Mouse (Mus musculus): ENCODE measurements around the gene Mab21l1.

Gene Mab21l1

DNA sequence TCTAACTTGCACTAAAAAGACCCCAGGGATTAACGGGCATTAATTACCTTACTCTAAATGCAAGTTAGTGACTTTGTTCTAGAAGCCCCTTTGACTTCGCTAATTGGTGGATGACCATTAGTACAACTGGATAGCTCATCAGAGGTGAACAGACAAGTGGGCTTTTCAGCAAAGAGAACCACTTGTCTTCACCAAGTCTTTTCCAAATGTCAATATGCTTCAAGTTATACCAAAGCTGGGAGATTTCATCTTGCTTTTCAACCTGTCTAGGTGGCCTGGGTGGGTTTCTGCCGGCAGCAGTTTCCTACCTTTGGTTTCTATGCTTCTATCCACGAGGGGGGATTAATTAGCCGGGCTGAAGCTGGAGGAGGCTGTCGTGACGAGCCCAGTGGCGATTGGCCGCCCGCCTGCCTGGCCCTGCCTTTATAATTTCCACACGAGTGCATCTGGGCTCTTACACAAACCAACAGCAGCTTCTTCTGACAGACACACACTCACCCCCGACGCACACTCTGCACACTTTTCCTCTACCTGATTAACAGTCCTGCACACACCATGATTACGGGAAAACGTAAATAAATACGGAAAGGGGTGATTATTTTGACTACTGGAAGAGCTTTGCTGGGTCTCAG is at the start of gene Mab21l1:
TSS of gene Mab21l1 (plus strand) at position 455 of the 632 bp plus-strand sequence.
- DNase-seq (ENCODE audit: low spot score in 2 of 2), result no peak

- DNase-seq (ENCODE audit: low spot score in 2 of 2), result no peak
Observed at GRCm38 (mm10) chr3:55733665-55734064, 48.6 kb upstream of the Mab21l1 start.

GRCm38 (mm10) chr3:55741428-55741827 is 40.9 kb upstream of the Mab21l1 start:
- DNase-seq (ENCODE audit: low spot score in 2 of 2), result no peak

DNA sequence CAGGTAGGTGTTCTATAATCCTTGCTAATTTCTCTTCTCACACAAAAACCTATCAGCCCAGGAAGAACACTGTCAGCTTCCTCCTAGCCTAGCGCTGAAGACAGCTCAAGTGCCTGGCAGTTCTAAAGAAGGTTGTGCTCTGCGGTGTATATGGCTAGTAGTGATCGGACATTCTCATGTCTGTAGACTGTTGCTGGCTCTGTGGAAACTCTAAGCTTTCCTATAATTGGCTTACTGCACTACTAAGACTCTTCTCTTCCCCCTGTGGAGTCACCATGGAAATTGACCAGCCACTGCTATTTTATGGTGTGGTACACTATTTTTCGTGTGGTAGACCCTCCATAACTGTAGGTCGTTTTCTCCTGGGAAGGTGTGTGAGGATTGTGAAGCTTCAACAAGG is 40.1 kb upstream of the Mab21l1 start:
- DNase-seq (ENCODE audit: low spot score in 2 of 2), result no peak

GRCm38 (mm10) chr3:55742654-55743053 is 39.7 kb upstream of the Mab21l1 start:
- DNase-seq (ENCODE audit: low spot score in 2 of 2), result no peak

GRCm38 (mm10) chr3:55743885-55744284 is 38.4 kb upstream of the Mab21l1 start:
- no peak for DNase-seq (ENCODE audit: low spot score in 2 of 2)

GRCm38 (mm10) chr3:55750445-55751065 is 31.8 kb upstream of the Mab21l1 start:
- DNase-seq (ENCODE audit: low spot score in 2 of 2), result no peak

- DNase-seq (ENCODE audit: low spot score in 2 of 2), result no peak
Observed at GRCm38 (mm10) chr3:55751363-55751762, 30.9 kb upstream of the Mab21l1 start.

DNA sequence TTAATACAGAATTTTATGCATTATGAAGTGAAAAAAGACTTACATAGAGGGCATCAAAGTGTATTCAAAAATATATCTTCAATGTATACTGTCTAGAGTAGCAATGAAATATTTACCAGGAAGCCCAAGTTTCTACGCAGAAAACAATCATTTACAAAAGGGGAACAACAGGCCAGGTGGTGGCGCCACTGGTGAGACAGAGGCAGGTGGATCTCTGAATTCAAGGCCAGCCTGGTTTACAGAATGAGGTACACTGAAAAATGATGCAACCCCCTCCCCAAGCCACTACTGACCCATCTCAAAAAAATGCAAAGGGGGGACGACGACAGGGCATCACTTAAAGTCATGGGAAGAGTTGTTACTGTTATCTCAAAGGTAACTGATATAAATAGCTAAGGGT is 29.8 kb upstream of the Mab21l1 start:
- DNase-seq (ENCODE audit: low spot score in 2 of 2), result no peak

DNA sequence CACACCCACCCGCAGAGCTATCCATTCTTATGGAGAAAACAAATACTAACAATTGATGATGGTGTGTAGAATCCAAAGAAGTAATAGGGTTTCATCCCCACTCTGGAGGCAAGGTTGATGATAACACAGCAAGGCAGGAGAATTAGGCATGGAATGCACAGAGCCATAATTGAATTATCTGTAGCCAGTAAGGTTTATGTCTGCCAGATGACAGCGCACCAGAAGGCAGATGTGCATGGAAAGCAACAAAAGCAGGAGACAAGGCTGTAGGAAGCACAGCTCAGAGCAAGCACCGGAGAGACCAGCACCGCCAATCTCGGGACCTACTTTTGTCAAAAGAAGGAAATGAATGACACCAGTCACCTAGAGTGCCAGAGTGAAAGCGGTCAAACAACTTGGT is 28.4 kb upstream of the Mab21l1 start:
- no peak for DNase-seq (ENCODE audit: low spot score in 2 of 2)

DNA sequence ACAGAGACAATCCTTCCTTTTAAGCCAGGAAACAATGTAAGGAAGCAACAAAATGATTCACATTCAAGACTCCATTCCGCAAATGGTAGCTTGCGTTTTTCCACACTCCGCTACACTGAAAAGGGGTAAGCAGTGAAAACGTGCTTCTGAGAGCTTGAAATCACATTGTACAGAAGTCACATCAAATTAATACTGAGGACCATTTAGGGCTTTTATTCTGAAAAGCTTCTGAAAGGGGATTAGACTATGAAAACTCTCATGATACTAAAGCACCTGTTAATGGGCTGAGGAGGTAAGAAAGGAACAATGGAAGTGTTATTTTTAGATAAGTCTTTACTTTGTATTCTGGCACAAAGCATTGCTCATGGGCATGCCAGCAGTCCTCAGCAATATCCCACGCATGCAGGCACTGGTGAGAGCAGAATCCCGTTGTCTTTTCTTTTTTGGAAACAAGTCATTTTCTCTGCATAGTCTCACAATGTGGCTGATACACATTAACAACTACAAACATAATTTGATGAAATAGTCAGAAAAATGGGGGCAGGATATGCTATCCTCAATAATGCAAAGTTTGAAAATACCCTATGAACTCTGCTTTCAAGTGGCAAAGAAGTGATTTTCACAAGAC is 27.2 kb upstream of the Mab21l1 start:
- no peak for DNase-seq (ENCODE audit: low spot score in 2 of 2)

DNA sequence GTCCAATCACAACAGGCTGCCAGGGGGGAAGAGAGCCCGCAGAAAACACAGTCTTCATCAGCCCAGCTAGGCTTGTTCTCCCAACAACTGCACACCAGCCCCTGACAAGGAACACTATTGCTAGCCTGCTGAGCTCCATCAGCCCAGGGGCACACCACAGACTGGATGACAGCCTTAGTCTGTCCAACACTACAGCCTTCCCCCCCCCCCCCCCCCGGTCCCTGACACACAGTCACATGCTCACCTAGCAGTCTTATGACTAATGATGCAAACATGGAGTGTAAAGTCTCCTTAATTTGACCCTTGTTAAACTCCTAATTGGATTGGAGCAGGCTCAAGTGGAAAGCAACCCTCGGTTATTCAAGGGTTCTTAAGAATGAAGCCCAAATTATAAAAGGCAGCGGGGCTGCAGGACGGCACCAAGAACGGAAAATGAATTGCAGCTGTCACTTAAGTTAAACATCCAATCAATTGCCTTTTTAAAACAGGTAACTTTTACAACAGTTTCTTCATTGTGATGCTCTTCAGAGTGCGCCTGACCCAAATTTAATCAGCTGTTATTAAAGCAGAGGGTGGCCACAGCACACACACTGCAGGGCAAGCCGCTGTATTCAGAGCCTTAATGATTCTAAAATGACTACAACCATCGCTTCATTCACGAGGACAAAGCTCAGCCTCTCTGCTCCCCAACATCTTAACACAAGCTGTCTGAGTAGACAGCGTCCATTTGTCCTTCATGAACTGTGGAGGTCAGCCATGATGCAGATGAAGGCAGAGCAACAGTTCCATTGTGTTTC is 26.3 kb upstream of the Mab21l1 start:
- DNase-seq (ENCODE audit: low spot score in 2 of 2), result no peak

- no peak for DNase-seq (ENCODE audit: low spot score in 2 of 2)
Observed at GRCm38 (mm10) chr3:55756602-55757190, 25.6 kb upstream of the Mab21l1 start.

DNA sequence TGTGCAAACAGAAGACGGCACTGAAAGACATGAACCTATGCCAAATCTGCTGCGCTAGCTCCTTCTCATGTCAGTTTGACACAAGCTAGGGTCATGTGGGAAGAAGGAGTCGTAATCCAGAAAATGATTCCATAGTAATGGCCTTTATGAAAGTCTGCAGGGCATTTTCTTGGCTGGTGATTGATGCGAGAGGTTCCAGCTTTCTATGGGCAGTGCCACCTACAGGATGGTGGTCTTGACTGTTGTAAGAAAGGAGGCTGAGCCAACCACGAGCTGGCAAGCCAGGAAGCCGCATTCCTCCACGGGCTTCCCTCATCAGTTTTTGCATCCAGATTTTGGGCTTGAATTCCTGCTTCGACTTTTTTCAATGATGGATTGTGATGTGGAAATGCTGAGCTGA is 24.0 kb upstream of the Mab21l1 start:
- DNase-seq (ENCODE audit: low spot score in 2 of 2), result no peak

DNA sequence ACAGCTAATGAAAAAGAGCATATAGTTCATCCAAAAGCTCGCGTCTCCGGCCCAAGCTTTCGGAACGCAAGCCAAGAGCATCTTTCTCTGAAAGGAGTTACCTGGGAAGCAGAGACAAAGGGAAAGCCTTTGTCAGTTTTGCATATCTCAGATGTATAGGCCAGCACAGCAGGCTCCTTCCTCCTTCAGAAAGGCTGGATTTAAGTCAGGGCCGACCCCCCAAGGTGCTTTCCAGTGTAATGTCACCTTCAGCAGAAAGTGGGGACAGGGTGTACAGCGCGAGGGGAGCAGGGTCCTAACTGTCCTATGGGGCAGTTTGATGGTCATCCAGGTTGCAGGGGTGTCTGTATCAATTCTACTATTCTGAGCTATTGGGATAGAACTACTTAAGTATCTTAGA is 18.7 kb upstream of the Mab21l1 start:
- DNase-seq (ENCODE audit: low spot score in 2 of 2), result no peak

DNA sequence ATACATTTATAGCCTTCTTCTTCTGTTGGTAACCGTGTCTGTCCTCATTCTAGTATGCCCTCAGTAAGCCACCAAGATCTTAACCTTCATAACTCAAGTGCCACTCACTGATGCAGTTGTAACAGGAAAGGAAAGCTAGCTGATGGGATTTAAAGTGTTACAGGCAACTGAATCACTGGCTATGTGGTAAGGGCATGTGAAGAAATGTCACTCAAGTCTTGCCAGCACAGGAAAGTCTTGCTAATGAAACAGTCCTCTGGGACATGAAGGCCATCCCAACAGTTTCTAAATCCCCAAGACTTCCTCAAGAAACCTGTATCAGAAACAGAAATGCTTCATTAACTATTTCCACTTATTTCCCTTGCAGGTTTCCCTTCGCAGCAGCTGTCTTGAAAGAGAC is 13.7 kb upstream of the Mab21l1 start:
- no peak for DNase-seq (ENCODE audit: low spot score in 2 of 2)

- DNase-seq (ENCODE audit: low spot score in 2 of 2), result no peak
Observed at GRCm38 (mm10) chr3:55769308-55769707, 13.0 kb upstream of the Mab21l1 start.

- DNase-seq (ENCODE audit: low spot score in 2 of 2), result no peak
Observed at GRCm38 (mm10) chr3:55774203-55774602, 8.1 kb upstream of the Mab21l1 start.

DNA sequence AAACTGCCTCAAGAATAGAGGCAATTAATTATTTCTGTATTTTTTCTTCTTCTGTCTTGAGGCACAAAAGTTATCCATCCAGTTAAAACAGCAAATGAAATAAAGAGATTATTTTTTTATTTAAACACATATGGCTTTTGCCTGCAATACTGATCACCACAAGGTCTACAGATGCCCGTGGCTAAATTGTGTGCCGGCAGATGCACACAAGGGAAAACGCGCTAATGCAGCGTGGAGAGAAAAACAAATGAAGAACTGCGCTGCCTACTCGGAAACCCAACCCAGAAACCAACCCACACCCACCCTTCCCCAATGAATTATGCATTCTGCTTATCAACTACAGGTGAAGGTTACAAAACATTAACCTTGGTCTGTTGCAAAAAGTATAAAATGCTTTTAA is 7.1 kb upstream of the Mab21l1 start:
- DNase-seq (ENCODE audit: low spot score in 2 of 2), result no peak

- DNase-seq (ENCODE audit: low spot score in 2 of 2), result no peak
Observed at GRCm38 (mm10) chr3:55775753-55776152, 6.6 kb upstream of the Mab21l1 start.

DNA sequence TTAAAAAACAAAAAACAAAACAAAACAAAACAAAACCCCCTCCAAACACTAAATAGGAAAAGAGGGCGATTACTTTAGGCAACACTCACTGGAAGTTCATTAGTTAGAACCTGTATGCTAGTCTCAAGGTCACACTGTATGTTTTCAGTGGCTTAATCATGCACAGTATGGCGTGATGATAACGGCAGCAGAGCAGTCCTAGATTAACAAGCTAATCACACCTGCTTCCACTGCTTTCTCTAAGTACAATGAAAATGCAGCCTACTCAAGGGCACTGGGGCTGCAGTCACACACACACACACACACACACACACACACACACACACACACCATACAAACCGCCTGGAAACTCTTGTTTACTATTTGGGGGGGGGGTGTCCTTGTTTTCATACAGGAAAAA is 4.8 kb upstream of the Mab21l1 start:
- no peak for DNase-seq (ENCODE audit: low spot score in 2 of 2)
